Mouse (Mus musculus): ENCODE data around the gene Txndc2.
A peak's percentile ranks its signal among the peaks of the same experiment; 100 is the strongest.

Txndc2 gene

DNA sequence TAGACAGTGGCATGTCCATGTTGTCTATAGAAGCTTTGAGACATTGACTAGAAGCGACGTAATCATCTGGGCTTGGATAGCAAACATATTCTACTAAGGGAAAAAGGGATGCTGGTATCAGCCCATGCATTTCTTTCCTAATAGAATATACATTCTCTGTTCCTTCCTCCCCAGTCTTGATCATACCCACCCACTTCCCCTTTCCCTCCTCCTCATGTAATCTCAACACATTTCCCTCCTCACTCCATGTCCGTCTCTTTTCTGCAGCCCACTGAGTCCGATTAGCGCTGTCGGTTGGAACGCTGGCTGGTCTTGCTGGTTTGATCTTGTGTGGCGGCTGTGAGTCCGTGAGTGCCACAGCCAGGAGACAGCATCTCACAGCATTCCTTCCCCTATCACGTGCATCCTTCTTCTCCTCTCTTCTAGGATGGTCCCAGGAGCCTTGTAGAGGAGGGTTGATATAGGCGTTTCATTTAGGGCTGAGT is at the start of gene Txndc2:
Gene Txndc2, minus strand, starts transcription at position 435 of the 485 bp plus-strand sequence.
- DNase-seq, result no peak

- peak; percentile 31 for DNase-seq
Measured at GRCm38 (mm10) chr17:65683731-65684130, 41.8 kb upstream of the Txndc2 start.

DNA sequence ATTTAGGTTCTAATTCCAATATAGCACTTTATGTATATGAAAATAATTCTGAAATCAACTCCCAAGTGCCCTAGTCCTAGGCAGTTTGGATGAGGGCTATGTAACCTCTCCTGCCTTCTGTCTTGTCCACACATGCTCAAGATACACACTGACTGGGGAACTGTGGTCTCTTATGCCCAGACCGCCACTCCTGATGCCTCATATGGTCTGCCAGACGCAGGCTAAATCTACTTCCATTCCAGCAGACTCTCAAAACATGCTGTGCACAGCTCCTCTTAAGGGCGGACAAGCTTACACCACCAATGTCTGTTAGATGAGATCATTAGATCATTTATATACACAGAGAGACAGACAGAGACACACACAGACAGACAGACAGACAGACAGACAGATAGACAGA is 41.3 kb upstream of the Txndc2 start:
- DNase-seq, result no peak

GRCm38 (mm10) chr17:65682071-65682680 is 40.2 kb upstream of the Txndc2 start:
- no peak for DNase-seq

DNA sequence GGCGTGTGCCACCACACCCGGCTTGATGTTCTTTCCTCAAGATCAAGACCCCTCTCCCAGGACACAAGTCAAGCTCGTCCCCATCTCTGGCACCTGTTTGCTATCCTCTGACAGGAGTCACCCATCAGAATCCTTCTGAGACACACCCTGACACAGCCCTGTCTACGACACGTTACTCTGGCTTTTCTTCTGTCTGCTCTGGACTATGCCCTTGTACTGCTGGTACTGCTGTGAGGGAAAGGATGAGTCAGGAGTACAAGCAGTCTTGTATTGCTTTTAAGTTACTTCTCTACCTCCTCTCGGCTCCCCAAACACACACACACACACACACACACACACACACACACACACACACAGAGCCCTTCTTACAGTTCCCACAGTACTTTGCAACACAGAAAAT is 39.5 kb upstream of the Txndc2 start:
- DNase-seq, result no peak

GRCm38 (mm10) chr17:65680801-65681412 is 38.9 kb upstream of the Txndc2 start:
- DNase-seq, result no peak

DNA sequence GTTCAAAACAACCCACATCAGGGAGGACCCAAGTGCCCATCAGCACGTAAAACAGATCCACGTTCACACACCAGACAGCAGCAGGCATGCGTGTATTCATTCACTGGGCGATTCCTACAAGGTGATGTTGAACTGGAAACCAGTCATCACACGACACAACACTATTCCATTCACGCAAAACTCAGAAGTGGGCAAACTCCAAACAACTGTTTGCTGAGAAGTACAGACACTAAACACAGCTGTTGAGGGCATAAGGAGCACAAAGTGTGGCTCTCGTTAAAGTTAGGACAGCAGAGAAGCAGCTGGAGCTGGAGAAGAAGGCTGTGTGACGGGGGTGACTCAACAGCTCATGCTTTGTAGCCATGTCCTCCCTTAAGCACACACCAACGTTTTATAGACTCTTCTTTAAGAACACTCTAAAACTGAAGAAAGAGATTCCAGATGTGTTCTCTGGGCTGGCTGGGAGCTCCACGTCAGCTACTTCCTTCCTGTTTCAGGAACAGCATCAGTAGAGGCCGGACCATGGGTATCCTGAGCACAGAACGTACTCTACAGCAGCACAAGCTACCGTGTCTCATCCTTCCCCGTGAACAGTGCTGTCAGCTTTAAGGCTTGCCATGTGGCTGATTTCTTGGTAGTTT is 38.0 kb upstream of the Txndc2 start:
- no peak for DNase-seq

DNA sequence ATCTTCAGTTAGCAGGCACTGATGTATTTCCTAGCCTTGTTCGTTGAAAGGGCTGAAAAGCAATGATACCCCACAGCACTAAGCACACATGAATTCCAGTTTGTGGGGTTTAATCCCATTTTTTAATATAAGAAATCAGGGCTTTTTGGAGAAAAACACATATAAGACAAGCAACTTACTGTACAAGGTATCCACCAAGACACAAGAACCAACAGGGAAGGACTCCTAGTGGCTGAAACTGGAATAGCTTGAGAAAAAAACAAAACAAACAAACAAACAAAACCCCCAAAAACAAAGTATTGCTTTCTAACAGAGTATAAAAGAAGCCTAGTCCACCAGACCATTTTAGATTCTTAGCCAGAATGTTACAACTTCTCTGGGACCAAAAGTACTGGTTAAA is 35.8 kb upstream of the Txndc2 start:
- no peak for DNase-seq

DNA sequence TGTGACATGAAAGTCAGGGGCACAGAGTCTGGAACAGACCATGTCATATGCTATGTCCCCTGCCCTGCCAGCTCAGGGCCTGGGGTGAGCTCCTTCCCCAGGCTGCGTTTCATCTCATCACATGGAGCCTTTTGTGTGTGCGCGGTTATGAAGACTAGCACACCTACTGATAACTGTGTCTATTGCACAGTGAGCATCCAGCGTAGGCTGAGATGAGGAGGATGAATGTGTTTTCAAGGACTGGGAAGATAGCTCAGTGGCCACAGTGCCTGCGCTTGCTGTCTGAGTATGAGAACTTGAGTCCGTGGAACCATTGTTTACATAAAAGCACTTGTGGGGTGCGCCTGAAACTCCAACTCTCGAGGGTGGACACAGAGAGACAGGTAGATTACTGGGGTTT is 34.6 kb upstream of the Txndc2 start:
- no peak for DNase-seq

GRCm38 (mm10) chr17:65675985-65676384 is 34.0 kb upstream of the Txndc2 start:
- DNase-seq, result no peak

DNA sequence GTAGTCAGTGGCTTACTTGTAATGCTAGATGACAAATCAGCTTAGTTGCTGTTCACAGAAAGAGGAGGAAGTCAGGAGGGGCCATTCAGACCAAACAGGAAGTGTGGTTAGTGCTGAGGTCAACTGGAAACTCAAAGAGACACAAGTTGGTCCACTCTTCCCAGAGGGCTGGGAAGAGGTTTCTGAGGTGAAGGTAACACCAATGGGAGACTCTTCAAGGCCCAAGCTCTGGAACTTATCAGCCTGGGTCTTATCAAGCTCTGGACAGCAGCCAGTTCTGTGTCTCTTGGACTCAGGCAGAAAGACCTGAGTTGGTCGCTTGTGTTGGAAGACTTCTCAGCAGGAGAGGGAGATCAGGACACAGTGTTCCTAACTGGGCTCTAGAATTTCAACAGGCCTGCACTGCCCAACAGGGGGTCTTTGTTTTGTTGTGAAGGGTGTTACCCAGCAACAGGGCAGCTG is 32.8 kb upstream of the Txndc2 start:
- peak; percentile 25 for DNase-seq

DNA sequence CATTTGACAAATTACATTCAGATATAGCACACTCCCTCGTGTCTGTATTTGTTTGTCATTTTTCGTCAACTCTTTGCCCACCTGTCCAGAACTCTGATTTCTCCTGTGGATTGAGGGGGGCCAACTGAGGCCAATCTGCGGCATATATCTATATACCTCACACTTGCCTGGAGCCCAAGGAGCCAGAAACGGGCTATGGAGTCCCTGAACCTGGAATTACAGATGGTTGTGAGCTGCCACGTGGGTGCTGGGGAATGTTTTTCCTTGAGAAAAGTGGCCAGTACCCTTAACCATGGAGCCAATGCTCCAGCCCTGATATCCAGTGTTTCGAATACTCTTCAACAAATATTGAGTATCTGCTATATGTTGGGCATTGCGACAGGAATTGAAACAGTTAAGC is 31.0 kb upstream of the Txndc2 start:
- DNase-seq, result no peak

DNA sequence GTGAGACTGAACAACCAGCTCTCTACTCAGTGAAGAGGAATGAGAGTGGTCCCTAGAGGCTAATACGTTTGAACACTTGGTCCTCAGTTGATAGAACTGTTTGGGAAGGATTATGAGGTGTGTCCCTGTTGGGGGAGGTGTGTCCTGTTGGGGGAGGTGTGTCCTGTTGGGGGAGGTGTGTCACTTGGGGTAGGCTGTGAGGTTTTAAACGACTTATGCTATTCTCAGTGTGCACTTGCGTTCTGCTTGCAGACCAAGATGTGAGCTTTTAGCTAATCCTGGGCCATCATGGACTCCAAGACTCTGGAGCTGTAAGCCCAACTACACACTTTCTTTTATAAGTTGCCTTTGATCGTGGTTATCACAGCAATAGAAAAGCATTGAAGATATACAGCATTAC is 27.1 kb upstream of the Txndc2 start:
- DNase-seq, result no peak

- no peak for DNase-seq
Measured at GRCm38 (mm10) chr17:65667792-65668191, 25.8 kb upstream of the Txndc2 start.

GRCm38 (mm10) chr17:65666388-65667161 is 24.6 kb upstream of the Txndc2 start:
- DNase-seq, result no peak

GRCm38 (mm10) chr17:65665786-65666387 is 23.9 kb upstream of the Txndc2 start:
- no peak for DNase-seq

GRCm38 (mm10) chr17:65663329-65664078 is 21.5 kb upstream of the Txndc2 start:
- no peak for DNase-seq

- no peak for DNase-seq
Measured at GRCm38 (mm10) chr17:65662662-65663061, 20.7 kb upstream of the Txndc2 start.

- no peak for DNase-seq
Measured at GRCm38 (mm10) chr17:65658416-65658815, 16.4 kb upstream of the Txndc2 start.

GRCm38 (mm10) chr17:65657958-65658357 is 16.0 kb upstream of the Txndc2 start:
- DNase-seq, result no peak

DNA sequence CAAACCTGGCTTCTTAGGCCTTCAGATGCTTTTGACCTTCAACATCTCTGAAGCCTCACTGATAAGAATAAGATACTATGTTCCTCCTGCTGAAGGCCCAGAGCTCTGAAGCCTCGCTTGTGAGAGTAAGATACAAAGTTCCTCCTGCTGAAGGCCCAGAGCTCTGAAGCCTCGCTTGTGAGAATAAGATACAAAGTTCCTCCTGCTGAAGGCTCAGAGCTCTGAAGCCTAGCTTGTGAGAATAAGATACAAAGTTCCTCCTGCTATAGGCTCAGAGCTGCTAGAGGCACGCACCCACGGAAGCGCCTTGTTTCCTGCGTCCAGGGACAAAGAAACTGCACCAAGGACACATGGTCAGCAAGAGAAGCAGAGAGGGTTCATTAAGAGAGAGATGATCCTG is 14.8 kb upstream of the Txndc2 start:
- no peak for DNase-seq

- DNase-seq, result no peak
Measured at GRCm38 (mm10) chr17:65656076-65656475, 14.1 kb upstream of the Txndc2 start.

Data from layer of hippocampus, adult 9-11 months (tissue).